Mouse (Mus musculus) forebrain, embryonic 14.5 days (tissue): Measurements from ENCODE around the gene Zfp334. TPM values are rescaled to one million over a fixed set of nuclear protein-coding genes. Genes with fewer than 3 reads are reported as not detected.

Experiments
- ATAC-seq: fragments of 200-750 bp; cut with Nextera tagmentation; 2 replicates; pipeline ENCODE4 v1.8.0; 2017; ENCODE audit warnings: mild to moderate bottlenecking, moderate library complexity
- DNase-seq: peaks from one replicate; pipeline ENCODE4 v3.0.0-alpha.2; 2015; ENCODE audit warnings: low spot score
- H3K27ac ChIP-seq: fragments of 300-500 bp; sonication (generic); 2 replicates; pipeline ENCODE4 v1.5.1; 2014; ENCODE audit warnings: low read depth, mild to moderate bottlenecking, control low read depth, low read length, moderate library complexity
- H3K27me3 ChIP-seq: fragments of 300-500 bp; sonication (generic); replicated peaks from 2 replicates; pipeline ENCODE4 v1.6.1; 2014; ENCODE audit warnings: low read length, control low read depth, mixed read lengths; ENCODE audit not compliant: control insufficient read depth, insufficient read depth
- H3K36me3 ChIP-seq: fragments of 300-500 bp; sonication (generic); 2 replicates; pipeline ENCODE4 v1.6.1; 2014; ENCODE audit warnings: low read length, control low read depth; ENCODE audit not compliant: control insufficient read depth, insufficient read depth
- H3K4me1 ChIP-seq: fragments of 300-500 bp; sonication (generic); 2 replicates; pipeline ENCODE4 v1.6.1; 2014; ENCODE audit warnings: antibody characterized with exemption, low read length, control low read depth; ENCODE audit not compliant: control insufficient read depth, insufficient read depth
- H3K4me2 ChIP-seq: fragments of 300-500 bp; sonication (generic); 2 replicates; pipeline ENCODE4 v1.6.1; 2014; ENCODE audit warnings: mild to moderate bottlenecking, control low read depth, low read length
- H3K4me3 ChIP-seq: fragments of 300-500 bp; sonication (generic); 2 replicates; pipeline ENCODE4 v1.5.1; 2014; ENCODE audit warnings: low read depth, low read length, control low read depth
- H3K9ac ChIP-seq: fragments of 300-500 bp; sonication (generic); 2 replicates; pipeline ENCODE4 v1.6.1; 2014; ENCODE audit warnings: mild to moderate bottlenecking, low read length, control low read depth, moderate library complexity
- H3K9me3 ChIP-seq: fragments of 300-500 bp; sonication (generic); replicated peaks from 2 replicates; pipeline ENCODE4 v1.6.1; 2016; ENCODE audit warnings: low read length, control low read depth, mixed read lengths; ENCODE audit not compliant: control insufficient read depth
- WGBS: fragments of 180-500 bp; shearing (Covaris S2); extraction: QIAGEN DNeasy Blood & Tissue Kit; methylation state at CpG from one replicate; pipeline ENCODE4 v1.1.7; 2014; 5-methylcytosine and 5-hydroxymethylcytosine counted together
- polyA plus RNA-seq: library from polyadenylated mRNA; unstranded; fragments of >200 nt; fragmentation: Nextera tagmentation; extraction: Ambion mirVana; gene quantifications from 2 replicates; pipeline ENCODE4 v1.2.1, GENCODE M21; 2014

The Zfp334 gene
- polyA plus RNA-seq, 1 experiment from 2014 or later: 13.6 TPM

DNA sequence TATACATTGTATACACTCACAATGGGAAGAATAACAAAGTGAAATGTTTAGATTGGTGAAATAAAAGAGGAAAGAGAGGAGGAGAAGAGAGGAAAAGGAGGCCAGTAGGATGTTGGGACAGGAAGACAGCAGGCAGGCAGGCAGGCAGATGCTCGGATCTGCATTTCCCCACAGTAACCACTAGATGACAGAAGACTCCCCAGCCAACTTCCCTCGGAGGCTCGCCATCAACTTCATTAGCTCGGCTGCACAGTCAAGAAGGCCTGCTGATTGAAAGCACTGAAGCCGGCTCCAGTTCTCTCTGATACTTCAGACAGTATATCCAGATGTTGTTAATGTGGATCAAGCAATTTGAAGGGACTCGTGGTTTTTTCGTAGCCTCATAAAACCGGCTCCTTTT lies 3.5 kb upstream of the Zfp334 start:
- Histone ChIP-seq H3K4me1 (peaks cover 6% of the 10 kb centered on the region), H3K9ac (no peak overlapping the region), H3K27me3 (no peaks in the 10 kb centered on the region), H3K36me3 (peaks cover 2% of the 10 kb centered on the region), H3K4me3 (no peak overlapping the region), H3K27ac (no peak overlapping the region), H3K4me2 (no peak overlapping the region), H3K9me3 (no peaks in the 10 kb centered on the region)
- ATAC-seq (no peak), DNase-seq (peak; percentile 83)
- 17% methylated on average over 8 of the region's 8 CpGs for WGBS

DNA sequence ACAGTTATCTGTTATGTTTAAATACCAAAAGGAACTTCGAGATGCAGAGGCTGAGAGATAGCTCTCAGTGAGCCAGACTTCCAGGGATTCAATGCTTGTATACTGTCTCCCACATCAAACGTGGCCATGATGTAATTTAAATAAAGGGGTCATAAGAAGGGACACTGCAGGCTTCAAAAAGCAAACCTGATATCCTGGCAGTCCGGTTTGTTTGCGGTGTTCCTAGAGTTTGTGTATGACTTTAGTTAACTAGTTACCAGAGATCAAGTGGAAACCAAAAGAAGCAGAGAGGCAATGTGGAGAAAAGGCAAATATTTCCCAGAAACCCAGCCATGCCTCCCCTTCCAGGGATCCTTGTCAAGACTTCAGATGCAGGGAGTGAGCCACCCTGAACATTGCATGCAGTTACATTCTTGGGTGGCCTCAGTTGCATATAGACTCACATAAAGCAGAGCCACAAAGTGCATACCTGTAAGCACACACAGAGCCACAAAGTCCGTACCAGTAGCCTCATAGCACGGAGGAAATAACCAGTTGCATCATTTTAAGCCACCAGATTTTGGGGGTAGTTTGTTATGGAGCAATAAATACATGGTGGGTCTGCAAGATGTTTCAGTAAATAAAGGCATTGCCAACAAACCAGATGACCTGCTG lies 1.4 kb upstream of the Zfp334 start:
- no peak for ATAC-seq
- H3K9me3 ChIP-seq: no peaks in the 10 kb centered on the region
- H3K36me3 ChIP-seq: peaks cover 24% of the 10 kb centered on the region
- peaks cover 7% of the 10 kb centered on the region for H3K4me1 ChIP-seq
- H3K4me3 ChIP-seq: no peak overlapping the region
- H3K9ac ChIP-seq: no peak overlapping the region
- H3K27ac ChIP-seq: no peak overlapping the region
- no peaks in the 10 kb centered on the region for H3K27me3 ChIP-seq
- no peak for DNase-seq
- H3K4me2 ChIP-seq: no peak overlapping the region
- WGBS: 88% methylated on average over 6 of the region's 6 CpGs

DNA sequence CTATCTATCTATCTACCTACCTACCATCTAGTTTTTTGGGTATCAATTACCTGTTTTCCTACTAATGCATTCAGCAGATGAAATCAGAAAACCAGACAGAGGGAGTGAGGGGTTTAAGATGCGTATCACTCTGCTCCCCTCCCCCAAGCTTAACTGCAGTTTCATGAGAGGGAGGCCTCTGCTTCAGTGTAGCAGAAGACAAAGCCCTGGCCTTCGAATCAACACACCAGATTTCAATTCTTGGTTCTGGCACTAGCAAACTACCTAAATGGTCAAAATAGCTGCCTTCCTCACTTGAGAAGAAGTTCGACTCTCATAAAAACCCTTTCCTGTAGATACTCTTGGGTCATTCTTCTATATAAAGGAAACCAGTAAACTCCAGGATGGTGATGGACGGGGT lies 689 bp downstream of the Zfp334 start:
- no peaks in the 10 kb centered on the region for H3K9me3 ChIP-seq
- peak overlapping the region; percentile 74 for H3K4me2 ChIP-seq
- H3K4me3 ChIP-seq: peak overlapping the region; percentile 79
- DNase-seq: no peak
- WGBS: under 1% methylated on average over 4 of the region's 4 CpGs
- ATAC-seq: no peak
- H3K27me3 ChIP-seq: no peaks in the 10 kb centered on the region
- peak overlapping the region; percentile 94 for H3K9ac ChIP-seq
- peaks cover 7% of the 10 kb centered on the region for H3K4me1 ChIP-seq
- peak overlapping the region; percentile 91; the same call in 1 of the 2 replicates for H3K27ac ChIP-seq
- peaks cover 44% of the 10 kb centered on the region for H3K36me3 ChIP-seq

- DNase-seq (no peak), ATAC-seq (no peak)
- Histone ChIP-seq H3K4me1 (no peaks in the 10 kb centered on the region), H3K9me3 (no peaks in the 10 kb centered on the region), H3K9ac (no peak overlapping the region), H3K27me3 (no peaks in the 10 kb centered on the region), H3K4me3 (no peak overlapping the region), H3K36me3 (peaks cover 94% of the 10 kb centered on the region), H3K4me2 (no peak overlapping the region), H3K27ac (no peak overlapping the region)
- 96% methylated on average over 25 of the region's 25 CpGs for WGBS
These were observed 8.0 kb downstream of the Zfp334 start for GRCm38 (mm10) chr2:165380050-165380449.

DNA sequence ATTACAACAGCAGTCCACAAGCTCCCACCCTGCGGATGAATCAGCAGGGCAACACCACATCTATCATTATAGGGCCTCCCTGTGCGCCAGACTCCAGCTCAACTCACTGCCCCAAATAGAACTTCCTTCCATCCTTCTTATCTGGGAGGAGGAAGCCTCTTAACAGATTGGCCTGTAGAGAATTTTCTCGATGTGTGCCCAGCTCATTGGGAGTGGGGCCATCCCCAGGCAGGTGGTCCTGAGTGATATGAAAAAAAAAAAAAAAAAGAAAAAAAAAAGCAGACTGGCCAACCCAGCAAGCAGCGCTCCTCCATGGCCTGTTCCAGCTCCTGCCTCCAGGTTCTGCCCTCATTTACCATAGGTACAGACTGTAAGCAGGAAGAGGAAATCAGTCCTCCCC lies 12.1 kb downstream of the Zfp334 start:
- H3K36me3 ChIP-seq: peaks cover 61% of the 10 kb centered on the region
- H3K9me3 ChIP-seq: no peaks in the 10 kb centered on the region
- no peak overlapping the region for H3K27ac ChIP-seq
- no peak overlapping the region for H3K4me2 ChIP-seq
- no peaks in the 10 kb centered on the region for H3K27me3 ChIP-seq
- no peak for DNase-seq
- WGBS: 65% methylated on average over 4 of the region's 4 CpGs
- no peak overlapping the region for H3K9ac ChIP-seq
- no peak overlapping the region for H3K4me3 ChIP-seq
- ATAC-seq: no peak
- H3K4me1 ChIP-seq: no peaks in the 10 kb centered on the region

- no peak overlapping the region for H3K9ac ChIP-seq
- H3K4me3 ChIP-seq: no peak overlapping the region
- H3K4me2 ChIP-seq: no peak overlapping the region
- ATAC-seq (no peak), DNase-seq (no peak)
- H3K9me3 ChIP-seq: no peaks in the 10 kb centered on the region
- H3K27ac ChIP-seq: no peak overlapping the region
- no peaks in the 10 kb centered on the region for H3K4me1 ChIP-seq
- H3K36me3 ChIP-seq: peaks cover 56% of the 10 kb centered on the region
- 75% methylated on average over 5 of the region's 5 CpGs for WGBS
- H3K27me3 ChIP-seq: no peaks in the 10 kb centered on the region
These were observed 12.6 kb downstream of the Zfp334 start for GRCm38 (mm10) chr2:165375478-165375877.

- Histone ChIP-seq H3K27ac (no peak overlapping the region), H3K9ac (no peak overlapping the region), H3K27me3 (no peaks in the 10 kb centered on the region), H3K4me1 (peaks cover 8% of the 10 kb centered on the region), H3K36me3 (peaks cover 18% of the 10 kb centered on the region), H3K4me2 (no peak overlapping the region; the same call in 1 of the 2 replicates), H3K9me3 (no peaks in the 10 kb centered on the region), H3K4me3 (no peak overlapping the region)
- peak; percentile 56 for DNase-seq
- no peak for ATAC-seq
- 32% methylated on average over 3 of the region's 3 CpGs for WGBS
These were observed 17.0 kb downstream of the Zfp334 start for GRCm38 (mm10) chr2:165371066-165371465.

- H3K9me3 ChIP-seq: no peaks in the 10 kb centered on the region
- DNase-seq: no peak
- peaks cover 11% of the 10 kb centered on the region for H3K36me3 ChIP-seq
- no peaks in the 10 kb centered on the region for H3K27me3 ChIP-seq
- H3K27ac ChIP-seq: no peak overlapping the region
- peaks cover 8% of the 10 kb centered on the region for H3K4me1 ChIP-seq
- no peak overlapping the region for H3K9ac ChIP-seq
- no peak overlapping the region for H3K4me3 ChIP-seq
- no peak for ATAC-seq
- 75% methylated on average over 3 of the region's 3 CpGs for WGBS
- H3K4me2 ChIP-seq: no peak overlapping the region
These were observed 17.7 kb downstream of the Zfp334 start for GRCm38 (mm10) chr2:165370348-165370747.

GRCm38 (mm10) chr2:165368496-165368895 lies 19.6 kb downstream of the Zfp334 start, which contains the start of gene Zfp663:
Gene Zfp663, minus strand, starts transcription at chr2:165368729.
- H3K4me3 ChIP-seq: peak within 1 kb of the TSS; percentile 42
- under 1% methylated on average over 27 of the region's 27 CpGs for WGBS
- peak within 1 kb of the TSS; percentile 45; the same call in 1 of the 2 replicates for H3K27ac ChIP-seq
- H3K9me3 ChIP-seq: no peaks in the 10 kb centered on the region
- peak within 1 kb of the TSS; percentile 70 for H3K4me2 ChIP-seq
- ATAC-seq: peak; percentile 51
- H3K36me3 ChIP-seq: no peaks in the 10 kb centered on the region
- peak within 1 kb of the TSS; percentile 75 for H3K9ac ChIP-seq
- peaks cover 8% of the 10 kb centered on the region for H3K4me1 ChIP-seq
- no peaks in the 10 kb centered on the region for H3K27me3 ChIP-seq
- peak; percentile 87 for DNase-seq
